Mouse (Mus musculus) layer of hippocampus, adult 2 months (tissue): ENCODE data around the gene Gna11. TPM values are rescaled to one million over a fixed set of nuclear protein-coding genes. Genes with fewer than 3 reads are reported as not detected.
A peak's percentile ranks its signal among the peaks of the same experiment; 100 is the strongest.

Experiments
- DNase-seq, 2 experiments: peaks; one replicate each; pipeline ENCODE4 v3.0.0; 2022; ENCODE audit warnings: low spot score in 2 of 2
- H3K27ac ChIP-seq: fragments of 200-600 bp; 2 replicates; pipeline ENCODE4 v1.8.1; 2022
- H3K4me3 ChIP-seq: fragments of 200-600 bp; 2 replicates; pipeline ENCODE4 v1.8.1; 2022; ENCODE audit warnings: mild to moderate bottlenecking
- CTCF ChIP-seq: fragments of 200-600 bp; conservative IDR thresholded peaks from 2 replicates; pipeline ENCODE4 v1.8.1; 2022; ENCODE audit warnings: antibody characterized with exemption, mild to moderate bottlenecking, moderate library complexity
- total RNA-seq, 2 experiments: library from RNA; stranded (reverse); gene quantifications; 2 replicates each; pipeline ENCODE4 v1.2.3; 2021

The Gna11 gene
- total RNA-seq, 2 experiments from 2014 or later: 118 to 123 TPM

GRCm38 (mm10) chr10:81546788-81547571, 2.0 kb upstream of the Gna11 start:
- Histone ChIP-seq H3K4me3 (no peak overlapping the region), H3K27ac (no peak overlapping the region)
- DNase-seq: no peak
- no peak for TF ChIP-seq CTCF

GRCm38 (mm10) chr10:81546332-81546731, 1.3 kb upstream of the Gna11 start:
- Histone ChIP-seq H3K27ac (no peak overlapping the region), H3K4me3 (no peak overlapping the region)
- DNase-seq: no peak
- TF ChIP-seq CTCF: no peak

GRCm38 (mm10) chr10:81544296-81545160, 462 bp downstream of the Gna11 start:
- Histone ChIP-seq H3K4me3 (peak overlapping the region; percentile 67), H3K27ac (peak overlapping the region; percentile 96)
- TF ChIP-seq CTCF: no peak
- DNase-seq: no peak

- no peak for DNase-seq
- TF ChIP-seq CTCF: no peak
- H3K4me3 ChIP-seq: peak overlapping the region; percentile 67
- H3K27ac ChIP-seq: 0 out of 2 replicates have a peak overlapping the region, but pooled peaks have one; percentile 96
Observed at GRCm38 (mm10) chr10:81543633-81544032, 1.4 kb downstream of the Gna11 start.

GRCm38 (mm10) chr10:81542727-81543460, 2.1 kb downstream of the Gna11 start:
- Histone ChIP-seq H3K27ac (peak overlapping the region; percentile 76; the same call in 1 of the 2 replicates), H3K4me3 (peak overlapping the region; percentile 67)
- no peak for TF ChIP-seq CTCF
- DNase-seq: no peak

- no peak for DNase-seq
- H3K27ac ChIP-seq: peak overlapping the region; percentile 76
- H3K4me3 ChIP-seq: peak overlapping the region; percentile 17; the same call in 1 of the 2 replicates
- TF ChIP-seq CTCF: no peak
Observed at GRCm38 (mm10) chr10:81541803-81542202, 3.2 kb downstream of the Gna11 start.

GRCm38 (mm10) chr10:81541363-81541762, 3.6 kb downstream of the Gna11 start:
- H3K4me3 ChIP-seq: peak overlapping the region; percentile 17; the same call in 1 of the 2 replicates
- no peak for TF ChIP-seq CTCF
- H3K27ac ChIP-seq: peak overlapping the region; percentile 76; the same call in 1 of the 2 replicates
- DNase-seq: no peak

GRCm38 (mm10) chr10:81538321-81539048, 6.5 kb downstream of the Gna11 start:
- TF ChIP-seq CTCF: no peak
- Histone ChIP-seq H3K27ac (peak overlapping the region; percentile 19; the same call in 1 of the 2 replicates), H3K4me3 (no peak overlapping the region)
- no peak for DNase-seq

GRCm38 (mm10) chr10:81537429-81537828, 7.6 kb downstream of the Gna11 start:
- no peak for TF ChIP-seq CTCF
- no peak overlapping the region for H3K4me3 ChIP-seq
- H3K27ac ChIP-seq: no peak overlapping the region
- DNase-seq: no peak

GRCm38 (mm10) chr10:81536734-81537133, 8.3 kb downstream of the Gna11 start:
- DNase-seq: no peak
- Histone ChIP-seq H3K27ac (no peak overlapping the region), H3K4me3 (no peak overlapping the region)
- TF ChIP-seq CTCF: peak; percentile 79

- no peak for TF ChIP-seq CTCF
- no peak overlapping the region for H3K27ac ChIP-seq
- H3K4me3 ChIP-seq: no peak overlapping the region
Observed at GRCm38 (mm10) chr10:81534826-81535225, 10.2 kb downstream of the Gna11 start.

GRCm38 (mm10) chr10:81526779-81527178, 18.2 kb downstream of the Gna11 start:
- peak; percentile 42 to 75 for DNase-seq
- Histone ChIP-seq H3K27ac (no peak overlapping the region), H3K4me3 (no peak overlapping the region)
- TF ChIP-seq CTCF: peak; percentile 98

More at GRCm38 (mm10) chr10:81534826-81535225, 10.2 kb downstream of the Gna11 start:
- no peak for DNase-seq
